Comparison of ENCODE assay signal across 14 mouse cellular contexts in genomic region chr1:66777878-66778277, GRCm38 (mm10). TPM values are rescaled to one million over a fixed set of nuclear protein-coding genes. Genes with fewer than 3 reads are reported as not detected.
DNase-seq lines count a peak whose midpoint lies in the region; ATAC-seq and TF ChIP-seq lines count a peak whose summit lies in the region.
"Had no signal": no experiment of that assay in that cellular context is flagged by ENCODE, and none has a peak within 500 bp of the region (broad histone marks: within the 10 kb centered on the region; RNA-seq: fewer than 3 reads in every experiment).

No protein-coding gene starts in this region.

- H3K4me1 ChIP-seq in hindbrain, postnatal 0 days (ENCODE audit: insufficient read depth, low read length): no peaks in the 10 kb centered on the region
- H3K4me1 ChIP-seq in hindbrain, embryonic 13.5 days (replicated peaks): no peaks in the 10 kb centered on the region
- H3K4me1 ChIP-seq: liver, embryonic 15.5 days had no signal

- no peak for TF ChIP-seq CTCF in hindbrain, postnatal 0 days (IDR thresholded peaks at IDR 0.05; ENCODE audit: low read depth)

- no peak overlapping the region for H3K9ac ChIP-seq in hindbrain, postnatal 0 days (replicated peaks; ENCODE audit: low read length)
- H3K9ac ChIP-seq in hindbrain, embryonic 13.5 days: no peak overlapping the region
- H3K9ac ChIP-seq: liver, embryonic 15.5 days had no signal

- no peaks in the 10 kb centered on the region for H3K36me3 ChIP-seq in hindbrain, postnatal 0 days (ENCODE audit: insufficient read depth, low read length)
- no peaks in the 10 kb centered on the region; the same call in 1 of the 2 replicates for H3K36me3 ChIP-seq in hindbrain, embryonic 13.5 days
- H3K36me3 ChIP-seq: liver, embryonic 15.5 days had no signal

- H3K9me3 ChIP-seq in hindbrain, postnatal 0 days (ENCODE audit: low read length): no peaks in the 10 kb centered on the region
- H3K9me3 ChIP-seq in hindbrain, embryonic 13.5 days: no peaks in the 10 kb centered on the region
- H3K9me3 ChIP-seq: liver, embryonic 15.5 days had no signal

- ATAC-seq in cerebellum, adult (ENCODE audit: insufficient number of reproducible peaks, low FRiP score, low TSS enrichment): no peak
- ATAC-seq in hindbrain, postnatal 0 days: no peak
- ATAC-seq in hindbrain, embryonic 13.5 days (ENCODE audit: low FRiP score): no peak
- ATAC-seq: hindbrain, embryonic 16.5 days; midbrain, embryonic 16.5 days had no signal

- no peak overlapping the region for H3K4me3 ChIP-seq in hindbrain, postnatal 0 days (ENCODE audit: low read length)
- no peak overlapping the region for H3K4me3 ChIP-seq in hindbrain, embryonic 13.5 days
- H3K4me3 ChIP-seq: liver, embryonic 15.5 days had no signal

- H3K27ac ChIP-seq in hindbrain, postnatal 0 days: no peak overlapping the region
- no peak overlapping the region for H3K27ac ChIP-seq in hindbrain, embryonic 13.5 days
- H3K27ac ChIP-seq: liver, embryonic 15.5 days had no signal

- no peaks in the 10 kb centered on the region for H3K27me3 ChIP-seq in hindbrain, postnatal 0 days (ENCODE audit: insufficient read depth, low read length)
- H3K27me3 ChIP-seq in hindbrain, embryonic 13.5 days: no peaks in the 10 kb centered on the region
- H3K27me3 ChIP-seq: liver, embryonic 15.5 days had no signal

- intact Hi-C loops in heart, postnatal 36 days (cut with DNase I): no loop called here

- H3K4me2 ChIP-seq in hindbrain, postnatal 0 days (ENCODE audit: low read depth, low read length): no peak overlapping the region
- H3K4me2 ChIP-seq in hindbrain, embryonic 13.5 days: no peak overlapping the region
- H3K4me2 ChIP-seq: liver, embryonic 15.5 days had no signal

- DNase-seq in cerebellum, postnatal 10 days: peak; percentile 28 to 43
- DNase-seq in hindbrain, postnatal 0 days (ENCODE audit: low spot score): peak; percentile 51
- peak; percentile 76 for DNase-seq in adipocyte (ENCODE audit: low spot score)
- DNase-seq in heart, postnatal 36 days: peak; percentile 20 to 35
- DNase-seq in retina, postnatal 1 day: no peak
- DNase-seq in c-Kit-positive CD71-positive TER-119-positive erythroid progenitor cells, embryonic 14.5 days (ENCODE audit: low spot score): no peak
- DNase-seq: B cell, adult 2 months; cerebellum, adult 8-10 months; thymus, adult 18-20 months had no signal

- WGBS in hindbrain, postnatal 0 days: 53% methylated on average over 2 of the region's 2 CpGs
- WGBS in hindbrain, embryonic 13.5 days: 74% methylated on average over 2 of the region's 2 CpGs

RNA-seq across cellular contexts. Expression of gene Kansl1l, which starts 39.5 kb away (rescaled TPM):
- total RNA-seq in hindbrain, postnatal 0 days (2014; rRNA removed): 16.4 and 19.3 TPM in 2 replicates
- 10.1 and 10.6 TPM in 2 replicates for polyA plus RNA-seq in hindbrain, postnatal 0 days (2015; fragmentation: Nextera tagmentation; extraction: Ambion mirVana)
- 16.4 and 19.8 TPM in 2 replicates for polyA plus RNA-seq in hindbrain, embryonic 13.5 days (2015; fragmentation: Nextera tagmentation; extraction: Ambion mirVana)
- total RNA-seq in heart, postnatal 36 days (2021): 10 to 100 TPM; 22.2 to 23.2 TPM

Comparison
In these comparisons a context has a peak if more than half of its experiments do, and no peak if none do; other contexts are left out.
1. DNase-seq: peak in cerebellum, postnatal 10 days (2 of 2), hindbrain, postnatal 0 days (single experiment), adipocyte (single experiment) and heart, postnatal 36 days (2 of 2); none in retina, postnatal 1 day (single experiment) and c-Kit-positive CD71-positive TER-119-positive erythroid progenitor cells, embryonic 14.5 days (single experiment).